Comparison of ENCODE assay signal across 9 mouse cellular contexts in the genomic region with DNA sequence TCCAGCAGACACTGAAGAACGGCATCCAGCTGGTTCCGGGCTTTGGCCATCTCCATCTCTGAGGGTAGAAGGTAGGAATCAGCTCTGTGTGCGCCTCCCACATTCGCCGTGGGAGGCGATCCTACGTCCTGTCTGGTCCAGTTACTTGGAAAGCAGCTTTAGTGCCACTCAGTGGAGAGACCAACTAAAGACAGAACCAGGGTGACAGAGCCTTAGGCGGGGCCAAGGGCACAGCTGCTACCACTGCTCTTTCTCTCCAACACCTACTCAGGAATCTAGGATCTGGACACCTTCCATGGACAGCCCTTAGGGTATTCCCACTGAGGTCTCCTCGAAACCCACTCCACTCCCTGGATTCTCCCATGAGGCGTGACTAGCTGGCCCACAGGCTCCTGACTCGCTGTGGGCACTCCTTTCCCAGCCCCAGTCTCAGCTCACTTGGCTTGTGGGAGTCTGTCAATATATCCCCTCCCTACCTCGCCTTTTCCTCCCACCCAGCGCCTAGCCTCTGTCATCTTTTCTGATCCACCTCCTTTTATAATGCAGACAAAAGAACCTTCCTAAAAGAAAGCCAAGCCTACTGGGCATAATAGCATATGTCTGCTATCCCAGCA. TPM values are rescaled to one million over a fixed set of nuclear protein-coding genes. Genes with fewer than 3 reads are reported as not detected.
DNase-seq lines count a peak whose midpoint lies in the region; ATAC-seq and TF ChIP-seq lines count a peak whose summit lies in the region.
"Had no signal": no experiment of that assay in that cellular context is flagged by ENCODE, and none has a peak within 500 bp of the region (broad histone marks: within the 10 kb centered on the region; RNA-seq: fewer than 3 reads in every experiment).

No protein-coding gene starts in this region.

- no peak for TF ChIP-seq CTCF in CH12.LX (conservative IDR thresholded peaks at IDR 0.05 in 1 of 2, IDR thresholded peaks at IDR 0.05 in 1 of 2; ENCODE audit: low read depth in 2 of 2, low read length in 2 of 2)

- no peak overlapping the region for H3K4me2 ChIP-seq in forebrain, embryonic 16.5 days (ENCODE audit: low read length)
- H3K4me2 ChIP-seq in CH12.LX (ENCODE audit: insufficient read depth, low read depth, poor library complexity, severe bottlenecking), result peak overlapping the region; percentile 85
- H3K4me2 ChIP-seq in forebrain, embryonic 13.5 days, result peak overlapping the region; percentile 97
- peak overlapping the region; percentile 80 for H3K4me2 ChIP-seq in liver, embryonic 12.5 days

- dilution Hi-C loops in CH12.LX (cut with MboI; ENCODE audit: extremely low pct_ligation_motif_present, extremely low pct_unique_long_range_greater_than_20kb, low sequenced_read_pairs), result no loop called here

- peaks cover 37% of the 10 kb centered on the region for H3K4me1 ChIP-seq in forebrain, embryonic 10.5 days
- peaks cover 31% of the 10 kb centered on the region for H3K4me1 ChIP-seq in forebrain, embryonic 16.5 days (replicated peaks; ENCODE audit: control insufficient read depth, insufficient read depth, low read length)
- peaks cover 5 to 39% of the 10 kb centered on the region in 2 experiments; a peak in 3 of 4 replicates for H3K4me1 ChIP-seq in CH12.LX (ENCODE audit: control insufficient read depth in 1 of 2, insufficient read depth in 2 of 2)
- H3K4me1 ChIP-seq in forebrain, embryonic 13.5 days, result peaks cover 34% of the 10 kb centered on the region
- H3K4me1 ChIP-seq in liver, embryonic 12.5 days, result peaks cover 53% of the 10 kb centered on the region

- peaks cover 40% of the 10 kb centered on the region for H3K36me3 ChIP-seq in forebrain, embryonic 10.5 days (replicated peaks)
- 0 out of 2 replicates have a peak, but pooled peaks cover 15% of the 10 kb centered on the region for H3K36me3 ChIP-seq in forebrain, embryonic 16.5 days (ENCODE audit: control insufficient read depth, insufficient read depth)
- H3K36me3 ChIP-seq in CH12.LX (replicated peaks in 1 of 2; ENCODE audit: control insufficient read depth in 1 of 2, insufficient read depth in 1 of 2, low read length in 1 of 2), result peaks cover 32 to 48% of the 10 kb centered on the region in 2 experiments
- H3K36me3 ChIP-seq in forebrain, embryonic 13.5 days (ENCODE audit: poor library complexity, severe bottlenecking), result peaks cover 42% of the 10 kb centered on the region
- H3K36me3 ChIP-seq in liver, embryonic 12.5 days, result peaks cover 43% of the 10 kb centered on the region

- TF ChIP-seq RAD21 in CH12.LX (IDR thresholded peaks at IDR 0.05; ENCODE audit: low read depth, low read length), result no peak

- no peak for ATAC-seq in forebrain, embryonic 16.5 days
- ATAC-seq in forebrain, embryonic 13.5 days, result no peak
- ATAC-seq in liver, embryonic 12.5 days, result no peak
- ATAC-seq in CD4-positive, CD25-positive, alpha-beta regulatory T cell, adult 4 months, result no peak

- H3K27ac ChIP-seq in forebrain, embryonic 10.5 days, result no peak overlapping the region
- no peak overlapping the region for H3K27ac ChIP-seq in forebrain, embryonic 16.5 days (ENCODE audit: low read length)
- no peak overlapping the region for H3K27ac ChIP-seq in CH12.LX (ENCODE audit: insufficient read depth, low read depth)
- no peak overlapping the region for H3K27ac ChIP-seq in forebrain, embryonic 13.5 days
- H3K27ac ChIP-seq in liver, embryonic 12.5 days, result peak overlapping the region; percentile 88

- peaks cover 25% of the 10 kb centered on the region for H3K79me2 ChIP-seq in CH12.LX (replicated peaks; ENCODE audit: control insufficient read depth, extremely low read depth, insufficient read depth, poor library complexity, severe bottlenecking)

- DNase-seq in forebrain, embryonic 10.5 days (ENCODE audit: extremely low spot score, low spot score), result no peak
- DNase-seq in CH12.LX (ENCODE audit: extremely low read depth), result no peak
- no peak for DNase-seq in B cell, adult 2 months
- DNase-seq in layer of hippocampus, adult 9-11 months, result no peak
- DNase-seq: left cerebral cortex, postnatal 4 days had no signal

- in situ Hi-C loops in CH12.LX (cut with MboI; ENCODE audit: low pct_ligation_motif_present, low pct_unique_long_range_greater_than_20kb, low sequenced_read_pairs), result loop anchor here (5.0 kb wide), 1 partner anchor 49 kb away; no protein-coding TSS in a partner anchor

- no peak overlapping the region for H3K9ac ChIP-seq in forebrain, embryonic 16.5 days (replicated peaks; ENCODE audit: low read depth, low read length)
- peak overlapping the region; percentile 98 for H3K9ac ChIP-seq in CH12.LX (ENCODE audit: insufficient read depth, low read depth)
- peak overlapping the region; percentile 83; the same call in 1 of the 2 replicates for H3K9ac ChIP-seq in forebrain, embryonic 13.5 days
- peak overlapping the region; percentile 76 for H3K9ac ChIP-seq in liver, embryonic 12.5 days

- H3K4me3 ChIP-seq in forebrain, embryonic 10.5 days, result peak overlapping the region; percentile 76
- H3K4me3 ChIP-seq in forebrain, embryonic 16.5 days (replicated peaks; ENCODE audit: low read length), result no peak overlapping the region
- no peak overlapping the region for H3K4me3 ChIP-seq in CH12.LX (replicated peaks in 1 of 3; ENCODE audit: low read depth in 2 of 3, low read length in 2 of 3, poor library complexity in 1 of 3)
- peak overlapping the region; percentile 70 for H3K4me3 ChIP-seq in forebrain, embryonic 13.5 days
- peak overlapping the region; percentile 79 for H3K4me3 ChIP-seq in liver, embryonic 12.5 days

- H3K27me3 ChIP-seq in forebrain, embryonic 10.5 days (ENCODE audit: poor library complexity, severe bottlenecking), result peaks cover 11% of the 10 kb centered on the region; the same call in 1 of the 2 replicates
- H3K27me3 ChIP-seq in forebrain, embryonic 16.5 days (replicated peaks; ENCODE audit: control insufficient read depth, insufficient read depth, low read length), result no peaks in the 10 kb centered on the region
- no peaks in the 10 kb centered on the region for H3K27me3 ChIP-seq in CH12.LX (replicated peaks)
- H3K27me3 ChIP-seq in forebrain, embryonic 13.5 days, result no peaks in the 10 kb centered on the region
- H3K27me3 ChIP-seq in liver, embryonic 12.5 days (replicated peaks), result no peaks in the 10 kb centered on the region

- H3K9me3 ChIP-seq in forebrain, embryonic 10.5 days, result no peaks in the 10 kb centered on the region
- no peaks in the 10 kb centered on the region for H3K9me3 ChIP-seq in forebrain, embryonic 16.5 days (ENCODE audit: control insufficient read depth, low read length)
- no peaks in the 10 kb centered on the region for H3K9me3 ChIP-seq in CH12.LX (replicated peaks; ENCODE audit: low read length)
- H3K9me3 ChIP-seq in forebrain, embryonic 13.5 days (replicated peaks), result no peaks in the 10 kb centered on the region
- H3K9me3 ChIP-seq in liver, embryonic 12.5 days (replicated peaks), result no peaks in the 10 kb centered on the region

- WGBS in forebrain, embryonic 10.5 days, result 92% methylated on average over 13 of the region's 13 CpGs
- 89% methylated on average over 13 of the region's 13 CpGs for WGBS in forebrain, embryonic 16.5 days
- 90% methylated on average over 13 of the region's 13 CpGs for WGBS in forebrain, embryonic 13.5 days
- 89% methylated on average over 13 of the region's 13 CpGs for WGBS in liver, embryonic 12.5 days (ENCODE audit: insufficient replicate concordance)

- no peak for TF ChIP-seq EP300 in CH12.LX (IDR thresholded peaks at IDR 0.05; ENCODE audit: low read length)

- TF ChIP-seq POLR2A in CH12.LX (IDR thresholded peaks at IDR 0.05; ENCODE audit: low read depth, low read length), result no peak

RNA-seq across cellular contexts. Expression of a gene that starts 1.6 kb away (rescaled TPM):
- 40.7 and 44.2 TPM in 2 replicates for polyA plus RNA-seq in forebrain, embryonic 10.5 days (2016; fragmentation: Nextera tagmentation; extraction: Ambion mirVana)
- 52.9 and 55.1 TPM in 2 replicates for polyA plus RNA-seq in forebrain, embryonic 16.5 days (2015; fragmentation: Nextera tagmentation; extraction: Ambion mirVana)
- total RNA-seq in CH12.LX (2012; rRNA removed) (8.3 and 11.0 TPM in 2 replicates), CH12.LX (2014; rRNA removed) (4.0 and 5.2 TPM in 2 replicates)
- polyA plus RNA-seq in CH12.LX (2012; ENCODE audit: insufficient read length, low read depth), result 38.6 and 49.5 TPM in 2 replicates
- 53.0 and 65.1 TPM in 2 replicates for polyA plus RNA-seq in forebrain, embryonic 13.5 days (2015; fragmentation: Nextera tagmentation; extraction: Ambion mirVana)
- polyA plus RNA-seq in liver, embryonic 12.5 days (2016; fragmentation: Nextera tagmentation; extraction: Ambion mirVana), result 30.3 and 31.4 TPM in 2 replicates
- 100 to 1,000 TPM; 101 to 104 TPM for polyA plus RNA-seq in CD4-positive, CD25-positive, alpha-beta regulatory T cell, adult 4 months (2017; shearing (Covaris generic))

RNA-seq across cellular contexts. Expression of a gene that starts 5.1 kb away (rescaled TPM):
- 96.1 and 96.7 TPM in 2 replicates for polyA plus RNA-seq in forebrain, embryonic 10.5 days (2016; fragmentation: Nextera tagmentation; extraction: Ambion mirVana)
- polyA plus RNA-seq in forebrain, embryonic 16.5 days (2015; fragmentation: Nextera tagmentation; extraction: Ambion mirVana), result 107 and 111 TPM in 2 replicates
- total RNA-seq in CH12.LX (2012; rRNA removed) (56.7 and 61.2 TPM in 2 replicates), CH12.LX (2014; rRNA removed) (60.8 and 63.4 TPM in 2 replicates)
- 51.5 and 54.4 TPM in 2 replicates for polyA plus RNA-seq in CH12.LX (2012; ENCODE audit: insufficient read length, low read depth)
- polyA plus RNA-seq in forebrain, embryonic 13.5 days (2015; fragmentation: Nextera tagmentation; extraction: Ambion mirVana), result 114 and 122 TPM in 2 replicates
- 51.9 and 55.1 TPM in 2 replicates for polyA plus RNA-seq in liver, embryonic 12.5 days (2016; fragmentation: Nextera tagmentation; extraction: Ambion mirVana)
- 10 to 100 TPM; 46.5 to 62.1 TPM for polyA plus RNA-seq in CD4-positive, CD25-positive, alpha-beta regulatory T cell, adult 4 months (2017; shearing (Covaris generic))

RNA-seq across cellular contexts. Expression of a gene that starts 5.1 kb away (rescaled TPM):
- 16.1 and 16.3 TPM in 2 replicates for polyA plus RNA-seq in forebrain, embryonic 10.5 days (2016; fragmentation: Nextera tagmentation; extraction: Ambion mirVana)
- 23.5 and 28.5 TPM in 2 replicates for polyA plus RNA-seq in forebrain, embryonic 16.5 days (2015; fragmentation: Nextera tagmentation; extraction: Ambion mirVana)
- 2.6 and 2.7 TPM in 2 replicates for total RNA-seq in CH12.LX (2012; rRNA removed)
- 1.9 and 2.3 TPM in 2 replicates for total RNA-seq in CH12.LX (2014; rRNA removed)
- polyA plus RNA-seq in CH12.LX (2012; ENCODE audit: insufficient read length, low read depth), result 3.3 and 3.8 TPM in 2 replicates
- polyA plus RNA-seq in forebrain, embryonic 13.5 days (2015; fragmentation: Nextera tagmentation; extraction: Ambion mirVana), result 20.2 and 22.5 TPM in 2 replicates
- polyA plus RNA-seq in liver, embryonic 12.5 days (2016; fragmentation: Nextera tagmentation; extraction: Ambion mirVana), result 5.8 and 6.7 TPM in 2 replicates
- 100 to 1,000 TPM in 1 of 2 experiments, 10 to 100 TPM in 1; 85.4 to 105 TPM for polyA plus RNA-seq in CD4-positive, CD25-positive, alpha-beta regulatory T cell, adult 4 months (2017; shearing (Covaris generic))

RNA-seq across cellular contexts. Expression of a gene that starts 5.4 kb away (rescaled TPM):
- polyA plus RNA-seq in forebrain, embryonic 10.5 days (2016; fragmentation: Nextera tagmentation; extraction: Ambion mirVana), result 124 and 126 TPM in 2 replicates
- 117 and 121 TPM in 2 replicates for polyA plus RNA-seq in forebrain, embryonic 16.5 days (2015; fragmentation: Nextera tagmentation; extraction: Ambion mirVana)
- total RNA-seq in CH12.LX (2012; rRNA removed) (55.2 and 59.2 TPM in 2 replicates), CH12.LX (2014; rRNA removed) (83.6 and 92.7 TPM in 2 replicates)
- 101 and 121 TPM in 2 replicates for polyA plus RNA-seq in CH12.LX (2012; ENCODE audit: insufficient read length, low read depth)
- polyA plus RNA-seq in forebrain, embryonic 13.5 days (2015; fragmentation: Nextera tagmentation; extraction: Ambion mirVana), result 128 and 141 TPM in 2 replicates
- polyA plus RNA-seq in liver, embryonic 12.5 days (2016; fragmentation: Nextera tagmentation; extraction: Ambion mirVana), result 83.3 and 87.9 TPM in 2 replicates
- polyA plus RNA-seq in CD4-positive, CD25-positive, alpha-beta regulatory T cell, adult 4 months (2017; shearing (Covaris generic)), result 100 to 1,000 TPM; 314 to 323 TPM

RNA-seq across cellular contexts. Expression of a gene that starts 5.9 kb away (rescaled TPM):
- polyA plus RNA-seq in forebrain, embryonic 10.5 days (2016; fragmentation: Nextera tagmentation; extraction: Ambion mirVana), result 15.2 and 16.1 TPM in 2 replicates
- polyA plus RNA-seq in forebrain, embryonic 16.5 days (2015; fragmentation: Nextera tagmentation; extraction: Ambion mirVana), result 8.8 and 13.5 TPM in 2 replicates
- total RNA-seq in CH12.LX (2012; rRNA removed) (4.0 and 5.9 TPM in 2 replicates), CH12.LX (2014; rRNA removed) (1.7 and 2.0 TPM in 2 replicates)
- 5.7 and 6.0 TPM in 2 replicates for polyA plus RNA-seq in CH12.LX (2012; ENCODE audit: insufficient read length, low read depth)
- polyA plus RNA-seq in forebrain, embryonic 13.5 days (2015; fragmentation: Nextera tagmentation; extraction: Ambion mirVana), result 14.8 and 17.5 TPM in 2 replicates
- 5.3 and 5.6 TPM in 2 replicates for polyA plus RNA-seq in liver, embryonic 12.5 days (2016; fragmentation: Nextera tagmentation; extraction: Ambion mirVana)
- 1 to 10 TPM; 5.2 to 6.2 TPM for polyA plus RNA-seq in CD4-positive, CD25-positive, alpha-beta regulatory T cell, adult 4 months (2017; shearing (Covaris generic))

Comparison
In these comparisons a context has a peak if more than half of its experiments do, and no peak if none do; other contexts are left out.
1. H3K4me3 ChIP-seq: peak in forebrain, embryonic 10.5 days (single experiment), forebrain, embryonic 13.5 days (single experiment) and liver, embryonic 12.5 days (single experiment); none in forebrain, embryonic 16.5 days (single experiment) and CH12.LX (0 of 3).